Mouse (Mus musculus) cortical plate, adult 2 months (tissue): ENCODE results near the gene Lrch3. TPM values are rescaled to one million over a fixed set of nuclear protein-coding genes. Genes with fewer than 3 reads are reported as not detected.
"Not testable (repeated sequence)": the region's sequence is repeated elsewhere in the genome, so short reads cannot be mapped to it uniquely, and the experiment has no call there.

Experiments used
- H3K27ac ChIP-seq: fragments of 200-500 bp; 2 replicates; pipeline ENCODE4 v1.5.1; 2012; ENCODE audit warnings: low read length, control low read depth, inconsistent platforms; ENCODE audit not compliant: insufficient read depth
- H3K4me1 ChIP-seq: fragments of 200-500 bp; 2 replicates; pipeline ENCODE4 v1.6.1; 2011; ENCODE audit warnings: low read length; ENCODE audit not compliant: control insufficient read depth, insufficient read depth
- H3K4me3 ChIP-seq: fragments of 200-500 bp; 2 replicates; pipeline ENCODE4 v1.5.1; 2011; ENCODE audit warnings: mild to moderate bottlenecking, low read length, control low read depth; ENCODE audit not compliant: insufficient read depth
- CTCF ChIP-seq: fragments of 200-500 bp; IDR thresholded peaks from 2 replicates; pipeline ENCODE4 v1.5.1; 2011; ENCODE audit warnings: mild to moderate bottlenecking, control low read depth, low read length; ENCODE audit not compliant: insufficient read depth; ENCODE audit errors: extremely low read depth
- POLR2A ChIP-seq: fragments of 200-500 bp; IDR thresholded peaks from 2 replicates; pipeline ENCODE4 v1.6.1; 2011; ENCODE audit warnings: mild to moderate bottlenecking, low read length, control low read depth; ENCODE audit not compliant: insufficient read depth; ENCODE audit errors: extremely low read depth
- polyA plus RNA-seq: library from polyadenylated mRNA; depleted of rRNA; stranded (reverse); fragments of >200 nt; gene quantifications from 2 replicates; pipeline ENCODE4 v1.2.3, GENCODE M21; 2012

Lrch3 gene
- polyA plus RNA-seq, 1 experiment, result 31.7 TPM

DNA sequence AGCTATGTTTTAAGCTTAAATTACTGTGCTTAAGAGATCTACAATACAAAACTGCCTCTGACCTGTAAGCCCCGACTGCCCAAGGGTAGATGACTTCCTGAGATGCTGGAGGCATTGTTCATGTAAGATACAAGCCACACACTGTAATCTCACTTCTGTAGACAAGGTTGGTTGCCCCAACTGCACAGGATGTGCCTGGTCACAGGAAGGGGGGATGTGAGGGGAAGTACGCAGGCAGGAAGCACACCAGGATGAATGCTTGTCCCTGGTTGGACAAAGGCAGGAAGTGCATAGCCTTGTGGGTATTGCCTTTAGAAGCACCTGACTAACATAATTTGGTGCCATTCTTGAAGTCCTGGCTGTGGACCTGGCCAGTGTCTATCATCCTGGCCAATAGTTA is 129.4 kb downstream of the Lrch3 start:
- TF ChIP-seq CTCF, result no peak
- no peak for TF ChIP-seq POLR2A
- Histone ChIP-seq H3K4me3 (no peak overlapping the region), H3K4me1 (no peaks in the 10 kb centered on the region), H3K27ac (no peak overlapping the region)

DNA sequence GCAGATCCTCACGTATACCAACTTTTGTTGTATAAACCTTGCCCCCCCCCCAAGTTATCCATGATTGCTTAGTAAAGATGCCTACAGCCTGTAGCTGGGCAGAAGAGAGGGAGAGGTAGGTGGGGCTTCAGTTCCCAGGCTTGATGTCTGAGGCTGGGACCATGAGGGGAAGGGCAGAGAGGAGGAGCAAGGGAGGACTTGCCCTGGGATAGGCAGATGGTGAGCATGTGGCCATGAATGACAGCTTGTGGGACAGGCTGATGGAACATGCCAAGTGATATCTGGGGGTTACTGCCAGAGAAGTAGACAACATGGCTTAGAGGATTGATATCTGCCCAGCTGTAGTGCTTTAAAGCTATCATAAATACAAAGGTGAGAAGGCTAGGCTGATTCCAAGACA is 134.1 kb downstream of the Lrch3 start:
- no peak for TF ChIP-seq POLR2A
- no peak for TF ChIP-seq CTCF
- Histone ChIP-seq H3K4me1 (no peaks in the 10 kb centered on the region), H3K27ac (no peak overlapping the region), H3K4me3 (no peak overlapping the region)

DNA sequence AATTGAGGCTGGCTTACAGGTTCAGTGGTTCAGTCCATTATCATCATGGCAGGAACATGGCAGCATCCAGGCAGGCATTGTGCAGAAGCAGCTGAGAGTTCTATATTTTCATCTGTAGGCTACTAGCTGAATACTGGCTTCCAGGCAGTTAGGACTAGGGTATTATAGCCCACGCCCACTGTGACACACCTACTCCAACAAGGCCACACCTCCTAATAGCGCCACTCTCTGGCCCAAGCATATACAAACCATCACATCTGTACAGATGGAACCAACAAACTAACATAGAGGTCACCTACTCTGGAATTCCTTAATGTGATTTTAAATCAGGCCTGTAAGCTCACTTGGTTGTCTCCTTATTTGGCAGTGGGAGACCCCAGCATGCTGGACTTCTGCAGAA is 134.8 kb downstream of the Lrch3 start:
- Histone ChIP-seq H3K4me1 (no peaks in the 10 kb centered on the region), H3K27ac (no peak overlapping the region), H3K4me3 (no peak overlapping the region)
- TF ChIP-seq CTCF (no peak), POLR2A (no peak)

DNA sequence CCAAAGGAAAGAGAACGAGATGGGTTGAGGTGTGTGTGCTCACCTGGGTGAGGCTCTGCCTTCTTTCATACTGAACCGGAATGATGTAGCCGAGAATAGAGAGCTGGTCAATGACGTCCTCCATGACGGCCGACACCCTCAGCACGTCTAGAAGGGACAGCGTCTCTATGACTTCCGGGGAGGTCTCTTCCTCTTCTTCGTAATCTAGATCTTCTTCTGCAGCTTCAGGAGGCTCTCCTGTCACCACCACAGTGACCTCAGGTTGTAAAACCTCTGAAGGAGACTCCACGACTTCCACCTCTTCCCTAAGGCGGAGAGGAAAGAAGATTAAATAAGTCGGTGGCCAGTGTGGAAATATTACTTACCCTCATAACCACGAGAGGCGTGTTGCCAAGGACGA is 135.9 kb downstream of the Lrch3 start:
- no peak overlapping the region for H3K4me3 ChIP-seq
- H3K4me1 ChIP-seq, result no peaks in the 10 kb centered on the region
- TF ChIP-seq CTCF (no peak), POLR2A (no peak)
- H3K27ac ChIP-seq, result no peak overlapping the region

DNA sequence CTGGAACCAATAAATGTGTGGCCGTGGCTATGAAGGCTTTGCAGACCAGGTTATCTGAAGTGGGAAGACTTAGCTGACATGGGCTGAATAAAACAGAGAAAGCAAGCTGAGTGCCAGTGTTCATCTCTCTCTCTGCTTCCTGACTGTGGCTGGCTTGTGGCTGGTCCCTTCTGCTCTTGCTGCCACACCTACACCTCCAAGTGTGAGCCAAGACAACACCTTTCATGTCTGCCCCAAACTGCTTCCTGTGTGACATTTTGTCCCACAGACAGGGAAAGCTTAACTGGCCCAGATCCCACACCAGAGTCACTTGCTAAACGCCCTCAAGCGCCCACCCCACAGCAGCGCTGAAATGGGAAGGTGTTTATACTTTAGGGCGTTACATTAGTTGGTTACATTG is 139.2 kb downstream of the Lrch3 start:
- Histone ChIP-seq H3K4me3 (no peak overlapping the region), H3K27ac (no peak overlapping the region), H3K4me1 (peaks cover 1% of the 10 kb centered on the region; the same call in 1 of the 2 replicates)
- TF ChIP-seq POLR2A (no peak), CTCF (no peak)

DNA sequence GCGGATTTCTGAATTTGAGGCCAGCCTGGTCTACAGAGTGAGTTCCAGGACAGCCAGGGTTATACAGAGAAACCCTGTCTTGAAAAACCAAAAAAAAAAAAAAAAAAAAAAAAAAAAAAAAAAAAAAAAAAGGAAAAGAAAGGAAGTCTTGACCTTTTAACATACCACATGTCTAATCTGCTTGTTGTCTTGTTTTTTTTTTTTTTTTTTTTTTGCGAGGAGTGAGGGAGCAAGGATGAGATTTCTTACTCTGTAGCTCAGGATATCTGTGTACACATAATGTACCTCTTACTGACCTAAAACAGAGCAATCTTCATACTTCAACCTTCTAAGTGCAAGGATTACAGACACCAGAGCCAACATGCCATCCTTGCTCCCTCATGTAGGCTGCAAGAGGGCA is 141.0 kb downstream of the Lrch3 start:
- H3K27ac ChIP-seq, H3K4me3 ChIP-seq, H3K4me1 ChIP-seq: not testable (repeated sequence)

DNA sequence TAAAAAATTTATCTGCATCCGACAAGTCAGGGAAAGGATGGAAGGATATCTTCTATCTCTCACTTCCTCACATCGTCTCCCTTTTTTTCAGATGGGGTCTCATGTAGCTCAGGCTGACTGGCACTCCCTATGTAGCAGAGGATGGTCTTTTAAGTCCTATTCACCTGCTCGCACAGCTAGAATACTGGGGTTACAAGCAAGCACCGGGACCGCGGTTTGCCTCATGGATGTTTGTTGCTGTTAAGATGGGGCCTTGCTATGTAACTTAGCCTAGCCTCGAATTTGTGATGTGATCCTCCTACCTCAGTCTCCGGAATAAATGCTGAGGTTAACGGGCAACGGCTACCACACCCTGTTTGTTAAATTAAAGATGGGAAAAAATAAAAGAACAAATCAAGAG is 141.8 kb downstream of the Lrch3 start:
- TF ChIP-seq POLR2A, result no peak
- Histone ChIP-seq H3K4me3 (peak overlapping the region; percentile 73), H3K4me1 (peaks cover 2% of the 10 kb centered on the region; the same call in 1 of the 2 replicates), H3K27ac (no peak overlapping the region)

DNA sequence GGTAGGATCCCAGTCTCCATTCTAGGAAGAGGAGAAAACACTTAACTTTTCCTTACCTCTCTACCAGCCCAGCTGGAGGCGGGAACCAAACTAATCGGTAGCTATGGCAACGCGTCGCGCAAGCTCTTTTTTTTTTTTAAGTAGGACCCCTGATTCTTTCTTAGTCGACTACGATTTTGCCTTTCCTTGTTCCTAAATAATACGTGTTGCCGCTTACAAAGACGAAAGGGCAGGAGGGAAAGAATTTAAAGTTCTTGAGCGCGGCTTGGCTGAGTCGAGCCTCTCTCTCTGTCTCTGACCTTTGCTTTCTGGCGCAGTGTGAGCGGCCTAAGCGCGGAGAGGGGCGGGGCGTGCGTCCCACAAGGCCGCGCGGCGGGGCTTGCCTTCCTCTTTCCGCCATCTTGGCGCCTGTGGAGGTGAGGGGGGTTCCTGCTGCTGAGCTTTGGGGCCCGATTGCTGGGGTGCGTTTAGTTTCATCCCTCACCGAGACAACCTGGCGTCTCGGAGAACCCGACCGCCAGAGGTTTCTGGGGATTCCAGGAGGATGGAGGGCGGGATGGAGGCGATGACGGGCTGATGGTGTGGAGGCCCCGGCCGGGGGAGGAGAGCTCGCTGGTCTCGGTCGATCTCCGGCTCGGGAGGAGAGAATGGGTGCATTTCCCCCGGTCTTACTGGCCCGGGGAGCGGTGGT is 142.3 kb downstream of the Lrch3 start, which contains the start of the genes Iqcg and Rpl35a:
Iqcg (minus strand) TSS at position 124 of the 691 bp plus-strand sequence.
Rpl35a (plus strand) TSS at position 359 of the 691 bp plus-strand sequence.
- H3K27ac ChIP-seq, result peak within 1 kb of the TSS; percentile 53
- H3K4me3 ChIP-seq, result peak within 1 kb of the TSS; percentile 73
- peaks cover 2% of the 10 kb centered on the region; the same call in 1 of the 2 replicates for H3K4me1 ChIP-seq
- no peak for TF ChIP-seq CTCF
- peak; percentile 91 for TF ChIP-seq POLR2A

DNA sequence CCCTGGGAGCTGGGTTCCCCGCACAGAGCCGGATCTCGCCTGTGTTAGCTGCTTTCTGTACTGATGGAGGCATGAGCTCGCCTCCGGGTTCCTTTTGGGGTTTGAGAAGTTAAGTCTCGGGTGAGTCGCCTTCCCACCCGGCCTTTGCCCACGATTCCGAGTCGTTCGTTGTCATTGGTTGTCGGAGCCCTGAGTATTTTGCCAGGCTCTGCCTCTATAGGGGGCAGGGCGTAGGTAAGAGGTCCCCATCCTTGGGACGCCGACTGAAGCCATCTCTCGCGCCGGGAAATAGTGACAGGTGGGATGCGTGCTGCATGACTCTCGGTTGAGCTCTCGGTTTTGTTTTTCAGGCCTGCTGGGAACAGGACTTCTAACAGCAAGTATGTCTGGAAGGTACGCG is 142.9 kb downstream of the Lrch3 start:
- H3K4me1 ChIP-seq, result peaks cover 2% of the 10 kb centered on the region; the same call in 1 of the 2 replicates
- peak overlapping the region; percentile 73 for H3K4me3 ChIP-seq
- no peak for TF ChIP-seq POLR2A
- no peak for TF ChIP-seq CTCF
- H3K27ac ChIP-seq, result peak overlapping the region; percentile 53

DNA sequence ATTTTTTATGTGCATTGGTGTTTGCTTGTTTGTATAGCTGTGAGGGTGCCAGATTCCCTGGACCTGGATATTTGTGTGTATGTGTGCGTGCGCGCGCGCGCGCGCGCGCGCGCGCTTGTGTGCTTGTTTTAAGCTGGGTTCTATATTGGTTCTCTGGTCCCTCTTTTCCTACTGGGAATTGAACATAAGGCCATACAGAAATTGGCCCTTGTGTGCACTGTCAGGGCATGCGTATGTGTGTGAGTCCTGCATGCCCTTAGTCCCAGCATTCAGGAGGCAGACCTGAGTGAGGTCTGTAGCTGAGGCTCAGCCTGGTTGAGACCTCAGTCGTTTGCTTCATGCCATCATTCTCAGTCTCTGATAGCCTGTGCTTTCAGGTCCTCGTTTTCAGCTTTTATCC is 144.1 kb downstream of the Lrch3 start:
- no peak for TF ChIP-seq CTCF
- TF ChIP-seq POLR2A, result no peak
- Histone ChIP-seq H3K4me1 (peaks cover 3% of the 10 kb centered on the region), H3K4me3 (no peak overlapping the region; the same call in 1 of the 2 replicates), H3K27ac (no peak overlapping the region)

DNA sequence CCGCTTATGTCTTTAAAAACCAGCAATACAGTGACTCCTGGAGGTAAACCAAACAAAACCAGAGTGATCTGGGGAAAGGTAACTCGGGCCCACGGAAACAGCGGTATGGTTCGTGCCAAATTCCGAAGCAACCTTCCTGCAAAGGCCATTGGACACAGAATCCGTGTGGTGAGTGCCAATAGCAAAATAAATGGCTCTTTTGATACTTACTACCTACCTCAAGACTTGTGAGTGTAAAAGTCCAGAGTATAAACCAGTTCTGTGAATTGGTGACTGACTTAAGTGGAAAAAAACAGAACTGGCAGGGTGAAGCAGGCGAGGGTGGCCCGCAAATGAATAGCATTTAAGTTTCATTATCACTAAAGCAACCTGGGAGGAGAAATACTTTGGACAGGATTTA is 144.8 kb downstream of the Lrch3 start:
- H3K4me3 ChIP-seq, H3K4me1 ChIP-seq, H3K27ac ChIP-seq: not testable (repeated sequence)
